26 mouse cellular contexts compared by ENCODE assay signal in the genomic region with DNA sequence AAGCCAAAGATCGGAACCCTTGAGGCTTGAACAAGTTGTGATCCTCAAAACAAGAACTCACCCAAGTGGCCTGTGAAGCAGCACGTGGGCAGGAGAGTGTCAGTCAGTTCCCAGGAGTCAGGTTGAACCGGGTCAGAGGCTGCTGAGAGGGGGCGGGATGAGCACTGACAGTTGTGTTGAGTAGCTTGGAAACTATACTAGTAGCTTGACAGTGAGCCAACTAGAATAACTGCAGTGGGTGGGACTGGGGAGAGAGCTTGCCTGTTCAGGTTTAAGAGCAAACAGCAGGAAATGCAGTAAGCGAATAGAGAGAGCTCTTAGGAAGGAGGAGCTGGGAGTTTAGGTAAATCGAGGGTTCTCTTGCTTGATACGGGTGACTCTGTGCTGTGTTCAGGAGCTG.
A peak's percentile ranks its signal among the peaks of the same experiment; 100 is the strongest.
DNase-seq lines count a peak whose midpoint lies in the region; ATAC-seq and TF ChIP-seq lines count a peak whose summit lies in the region.
"Had no signal": no experiment of that assay in that cellular context is flagged by ENCODE, and none has a peak within 500 bp of the region (broad histone marks: within the 10 kb centered on the region; RNA-seq: fewer than 3 reads in every experiment).

No protein-coding gene starts in this region.

- peak; percentile 47 for DNase-seq in embryonic facial prominence, embryonic 14.5 days (ENCODE audit: low spot score)
- DNase-seq in embryonic facial prominence, embryonic 10.5 days (ENCODE audit: low spot score) = no peak
- peak; percentile 12 for DNase-seq in lung, postnatal 0 days (ENCODE audit: low spot score)
- DNase-seq in lung, postnatal 4 days = no peak
- peak; percentile 61 for DNase-seq in brain, adult 2 months (ENCODE audit: low read depth, low spot score)
- DNase-seq in layer of hippocampus, adult 18-20 months (ENCODE audit: low spot score in 2 of 2) = no peak
- DNase-seq in urinary bladder, postnatal 36 days (ENCODE audit: low spot score in 2 of 2) = no peak
- DNase-seq: adrenal gland, adult 2 months; adrenal gland, postnatal 14 days; B cell, adult 2 months; cerebellum, adult 18-20 months; cerebellum, adult 9-10 months; cerebellum, postnatal 14 days; gastrocnemius, postnatal 10 days; gastrocnemius, postnatal 36 days had no signal

- H3K4me1 ChIP-seq in embryonic facial prominence, embryonic 14.5 days (ENCODE audit: control insufficient read depth, insufficient read depth, low read length) = no peaks in the 10 kb centered on the region
- H3K4me1 ChIP-seq in embryonic facial prominence, embryonic 10.5 days = peaks cover 14% of the 10 kb centered on the region
- H3K4me1 ChIP-seq in lung, postnatal 0 days (ENCODE audit: insufficient read depth, low read depth, low read length) = no peaks in the 10 kb centered on the region
- H3K4me1 ChIP-seq: embryonic facial prominence, embryonic 12.5 days; hindbrain, embryonic 10.5 days had no signal

- no peak for ATAC-seq in embryonic facial prominence, embryonic 14.5 days (ENCODE audit: low read depth)
- no peak for ATAC-seq in lung, postnatal 0 days
- ATAC-seq: forebrain, embryonic 13.5 days; forebrain, embryonic 16.5 days; Patski had no signal

- no peak for TF ChIP-seq CTCF in lung, postnatal 0 days (IDR thresholded peaks at IDR 0.05)

- no peak overlapping the region for H3K4me3 ChIP-seq in embryonic facial prominence, embryonic 14.5 days (ENCODE audit: low read depth, low read length)
- no peak overlapping the region for H3K4me3 ChIP-seq in embryonic facial prominence, embryonic 10.5 days
- no peak overlapping the region for H3K4me3 ChIP-seq in lung, postnatal 0 days (ENCODE audit: low read depth, low read length)
- H3K4me3 ChIP-seq: embryonic facial prominence, embryonic 12.5 days; erythroblast, embryonic 14.5 days; forebrain, embryonic 10.5 days; forebrain, embryonic 13.5 days; hindbrain, embryonic 10.5 days; hindbrain, embryonic 13.5 days had no signal

- no peak overlapping the region for H3K27ac ChIP-seq in embryonic facial prominence, embryonic 14.5 days (replicated peaks; ENCODE audit: low read depth, low read length)
- no peak overlapping the region for H3K27ac ChIP-seq in embryonic facial prominence, embryonic 10.5 days (replicated peaks)
- no peak overlapping the region for H3K27ac ChIP-seq in lung, postnatal 0 days (ENCODE audit: low read length)
- H3K27ac ChIP-seq: embryonic facial prominence, embryonic 12.5 days; forebrain, embryonic 10.5 days; forebrain, embryonic 13.5 days; hindbrain, embryonic 10.5 days; hindbrain, embryonic 13.5 days had no signal

- WGBS in embryonic facial prominence, embryonic 14.5 days = 57% methylated on average over 7 of the region's 7 CpGs
- 68% methylated on average over 7 of the region's 7 CpGs for WGBS in embryonic facial prominence, embryonic 10.5 days
- 37% methylated on average over 7 of the region's 7 CpGs for WGBS in lung, postnatal 0 days

- TF ChIP-seq EP300 in lung, postnatal 0 days (IDR thresholded peaks at IDR 0.05) = no peak

- H3K4me2 ChIP-seq in embryonic facial prominence, embryonic 14.5 days (ENCODE audit: low read depth, low read length) = no peak overlapping the region
- H3K4me2 ChIP-seq in lung, postnatal 0 days (replicated peaks; ENCODE audit: low read depth, low read length) = no peak overlapping the region
- H3K4me2 ChIP-seq: embryonic facial prominence, embryonic 12.5 days; forebrain, embryonic 13.5 days; heart, embryonic 11.5 days; hindbrain, embryonic 13.5 days had no signal

- H3K27me3 ChIP-seq in embryonic facial prominence, embryonic 14.5 days (replicated peaks; ENCODE audit: control insufficient read depth, insufficient read depth, low read length) = no peaks in the 10 kb centered on the region
- no peaks in the 10 kb centered on the region for H3K27me3 ChIP-seq in embryonic facial prominence, embryonic 10.5 days (replicated peaks; ENCODE audit: low read depth, poor library complexity, severe bottlenecking)
- H3K27me3 ChIP-seq in lung, postnatal 0 days (replicated peaks; ENCODE audit: insufficient read depth, low read length) = no peaks in the 10 kb centered on the region
- H3K27me3 ChIP-seq: CH12.LX; embryonic facial prominence, embryonic 12.5 days; forebrain, embryonic 13.5 days; hindbrain, embryonic 13.5 days had no signal

- no peaks in the 10 kb centered on the region for H3K36me3 ChIP-seq in embryonic facial prominence, embryonic 14.5 days (ENCODE audit: control insufficient read depth, insufficient read depth, low read length)
- H3K36me3 ChIP-seq in embryonic facial prominence, embryonic 10.5 days (replicated peaks) = no peaks in the 10 kb centered on the region
- no peaks in the 10 kb centered on the region for H3K36me3 ChIP-seq in lung, postnatal 0 days (ENCODE audit: insufficient read depth, low read length)
- H3K36me3 ChIP-seq: embryonic facial prominence, embryonic 12.5 days; forebrain, embryonic 10.5 days; G1E; hindbrain, embryonic 10.5 days; hindbrain, embryonic 13.5 days had no signal

- no peak overlapping the region for H3K9ac ChIP-seq in embryonic facial prominence, embryonic 14.5 days (ENCODE audit: low read depth, low read length)
- no peak overlapping the region for H3K9ac ChIP-seq in lung, postnatal 0 days (replicated peaks; ENCODE audit: low read depth)
- H3K9ac ChIP-seq: embryonic facial prominence, embryonic 12.5 days; forebrain, embryonic 13.5 days; hindbrain, embryonic 13.5 days had no signal

- no peaks in the 10 kb centered on the region for H3K9me3 ChIP-seq in embryonic facial prominence, embryonic 14.5 days (ENCODE audit: control insufficient read depth, low read length)
- no peaks in the 10 kb centered on the region for H3K9me3 ChIP-seq in embryonic facial prominence, embryonic 10.5 days
- no peaks in the 10 kb centered on the region for H3K9me3 ChIP-seq in lung, postnatal 0 days (ENCODE audit: low read length)
- H3K9me3 ChIP-seq: embryonic facial prominence, embryonic 12.5 days; forebrain, embryonic 10.5 days; forebrain, embryonic 13.5 days; G1E; hindbrain, embryonic 10.5 days; hindbrain, embryonic 13.5 days had no signal

Comparison
In these comparisons a context has a peak if more than half of its experiments do, and no peak if none do; other contexts are left out.
1. DNase-seq: peak in embryonic facial prominence, embryonic 14.5 days (single experiment), lung, postnatal 0 days (single experiment) and brain, adult 2 months (single experiment); none in embryonic facial prominence, embryonic 10.5 days (single experiment), lung, postnatal 4 days (0 of 2), layer of hippocampus, adult 18-20 months (0 of 2) and urinary bladder, postnatal 36 days (0 of 2).